Mouse (Mus musculus) C2C12 (cell line): ENCODE data around the gene Stox2.

ENCODE experiments used
- CTCF ChIP-seq: IDR thresholded peaks from one replicate; pipeline ENCODE4 v1.5.1; 2011; ENCODE audit not compliant: control insufficient read depth, insufficient read depth, insufficient read length
- MYOG ChIP-seq: IDR thresholded peaks from one replicate; pipeline ENCODE4 v1.6.1; 2011; ENCODE audit not compliant: control insufficient read depth, insufficient read length; ENCODE audit errors: extremely low read depth
- USF1 ChIP-seq: IDR thresholded peaks from one replicate; pipeline ENCODE4 v1.6.1; 2011; ENCODE audit warnings: low read depth, mild to moderate bottlenecking, control low read depth, moderate library complexity

- TF ChIP-seq CTCF (no peak), USF1 (no peak), MYOG (no peak)
Observed at GRCm38 (mm10) chr8:47245116-47245515, 201.0 kb downstream of the Stox2 start.
